Mouse (Mus musculus) cerebellum, adult 11 months (tissue): ENCODE results near the gene Tenm2.

Source experiments
- DNase-seq: peaks from one replicate; pipeline ENCODE4 v3.0.0; 2022

The Tenm2 gene

GRCm38 (mm10) chr11:36169738-36170137 lies 1066.0 kb downstream of the Tenm2 start:
- no peak for DNase-seq

DNA sequence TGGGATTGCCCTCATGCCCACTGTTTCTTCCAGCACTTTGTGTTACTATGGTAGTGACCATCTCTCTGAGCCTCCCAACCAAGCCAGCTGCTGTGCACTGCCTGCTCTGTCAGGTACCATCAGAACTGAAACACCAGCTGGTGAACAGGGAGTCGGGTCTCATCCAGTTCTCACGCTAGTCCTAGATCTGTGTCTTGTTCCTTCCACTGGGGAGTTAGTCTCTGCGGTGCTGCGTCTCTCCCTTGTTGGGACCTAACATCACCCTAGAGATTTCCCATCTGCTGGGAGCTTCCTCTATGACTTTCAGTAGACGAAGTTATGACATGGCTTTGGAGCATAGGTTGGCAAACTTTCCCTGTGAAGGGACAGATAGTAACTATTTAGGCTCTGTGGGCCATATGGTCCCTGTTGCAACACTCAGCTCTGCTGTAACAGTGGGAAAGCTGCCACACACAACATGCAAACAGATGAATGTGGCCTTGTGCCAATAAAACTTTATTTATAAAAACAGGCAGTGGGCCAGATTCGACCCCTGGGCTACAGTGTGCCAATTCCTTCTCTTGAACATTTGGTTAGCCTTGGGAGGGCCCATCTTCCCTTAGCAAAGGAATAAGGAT lies 1066.7 kb downstream of the Tenm2 start:
- no peak for DNase-seq

GRCm38 (mm10) chr11:36167766-36168318 lies 1067.9 kb downstream of the Tenm2 start:
- no peak for DNase-seq

DNA sequence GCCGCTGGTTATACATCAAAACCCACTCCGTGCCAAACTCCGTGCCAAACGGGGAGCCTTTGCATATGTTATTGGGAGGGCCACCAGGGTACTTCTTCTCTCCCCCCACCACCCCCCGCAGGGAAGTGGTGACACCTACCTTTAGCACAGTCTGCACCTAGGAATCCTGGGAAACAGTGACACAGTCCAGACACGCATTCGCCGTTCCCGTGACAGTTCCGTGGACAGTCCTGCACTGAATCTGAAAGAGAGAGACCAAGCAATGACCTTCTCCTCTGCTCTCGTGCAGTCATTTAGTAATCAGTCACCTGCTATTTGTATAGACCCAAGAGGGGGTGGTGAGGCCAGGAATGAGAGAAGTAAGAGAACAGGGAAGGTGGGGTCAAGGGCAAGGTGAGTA lies 1072.2 kb downstream of the Tenm2 start:
- no peak for DNase-seq

- DNase-seq: no peak
Observed at GRCm38 (mm10) chr11:36161765-36162321, 1073.9 kb downstream of the Tenm2 start.

- no peak for DNase-seq
Observed at GRCm38 (mm10) chr11:36153450-36153849, 1082.3 kb downstream of the Tenm2 start.

DNA sequence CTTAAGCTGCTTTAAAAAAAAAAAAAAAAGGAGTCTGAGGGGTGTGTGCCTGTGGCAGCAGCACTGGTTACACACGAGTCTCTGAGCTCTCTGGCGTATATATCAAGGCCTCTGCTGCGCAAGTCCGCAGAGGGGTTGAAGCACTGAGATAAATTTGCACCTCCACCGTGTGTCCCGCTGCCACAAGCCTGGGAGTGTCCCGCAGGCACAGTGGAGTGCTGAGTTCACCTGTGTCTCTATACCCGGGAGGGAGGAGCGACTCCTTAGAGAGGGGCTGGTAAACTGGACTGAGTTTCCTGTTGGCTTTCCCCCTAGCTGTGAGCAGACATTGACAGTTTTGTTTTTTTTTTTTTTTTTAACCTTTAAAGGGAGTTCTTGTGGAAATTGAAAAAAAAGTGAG lies 1082.8 kb downstream of the Tenm2 start:
- DNase-seq: no peak

DNA sequence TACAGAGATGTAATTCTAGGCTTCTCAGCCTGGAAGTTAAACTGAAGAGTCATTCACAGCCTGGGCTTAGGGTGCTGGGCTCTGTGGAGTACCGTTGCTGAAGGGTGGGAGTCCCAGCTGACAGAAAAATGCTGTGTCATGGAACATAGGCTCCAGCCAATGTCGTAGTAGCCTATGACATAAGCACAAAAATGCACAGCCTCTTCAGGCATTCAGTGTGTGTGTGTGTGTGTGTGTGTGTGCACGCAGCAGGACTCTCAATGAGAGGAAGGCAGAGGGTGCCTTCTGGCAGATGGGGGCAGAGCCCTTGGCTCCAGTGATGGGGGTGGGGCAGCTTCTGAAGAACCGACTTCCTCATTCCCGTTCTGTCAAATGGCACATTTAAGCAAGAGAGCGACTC lies 1083.5 kb downstream of the Tenm2 start:
- no peak for DNase-seq

DNA sequence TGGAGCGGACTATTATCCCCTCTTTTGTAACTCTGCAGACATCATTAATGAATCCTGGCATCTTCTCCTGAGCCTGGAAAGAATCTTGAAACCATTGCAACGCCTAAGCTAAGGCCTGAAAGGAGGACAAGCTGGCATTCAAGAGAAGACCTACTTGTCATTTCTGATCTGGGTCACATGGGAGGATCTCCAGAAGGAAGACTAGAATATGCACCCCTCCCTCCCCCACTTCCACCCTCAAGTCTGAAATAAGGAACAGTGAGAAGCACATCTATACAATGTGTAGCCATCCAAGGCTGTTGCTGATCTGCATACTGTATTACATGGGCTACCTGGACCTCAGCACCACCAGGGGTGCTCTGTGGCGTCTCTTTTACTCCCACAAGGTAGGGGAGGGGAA lies 1086.7 kb downstream of the Tenm2 start:
- no peak for DNase-seq

- DNase-seq: no peak
Observed at GRCm38 (mm10) chr11:36145057-36145456, 1090.7 kb downstream of the Tenm2 start.

DNA sequence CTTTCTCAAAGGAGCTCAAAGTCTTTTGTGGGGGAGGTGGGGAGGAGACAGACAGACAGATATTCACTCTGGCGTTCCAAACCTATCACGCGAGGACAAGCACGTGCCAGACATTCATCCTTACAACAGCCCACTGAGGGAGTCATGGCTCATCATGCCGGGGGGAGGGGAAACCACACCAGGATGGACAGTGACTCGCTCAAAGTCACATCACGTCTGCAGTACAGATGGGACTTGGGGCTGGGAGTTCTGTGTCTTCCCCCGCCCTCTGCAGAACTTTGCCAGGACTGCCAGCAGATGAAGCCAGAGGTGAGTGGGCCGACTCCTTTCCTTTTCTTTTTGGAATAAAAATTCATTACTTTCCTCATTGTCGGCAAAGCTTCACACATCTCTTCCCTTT lies 1095.4 kb downstream of the Tenm2 start:
- no peak for DNase-seq

GRCm38 (mm10) chr11:36139521-36139920 lies 1096.2 kb downstream of the Tenm2 start:
- no peak for DNase-seq

- DNase-seq: peak; percentile 15
Observed at GRCm38 (mm10) chr11:36137840-36138239, 1097.9 kb downstream of the Tenm2 start.

DNA sequence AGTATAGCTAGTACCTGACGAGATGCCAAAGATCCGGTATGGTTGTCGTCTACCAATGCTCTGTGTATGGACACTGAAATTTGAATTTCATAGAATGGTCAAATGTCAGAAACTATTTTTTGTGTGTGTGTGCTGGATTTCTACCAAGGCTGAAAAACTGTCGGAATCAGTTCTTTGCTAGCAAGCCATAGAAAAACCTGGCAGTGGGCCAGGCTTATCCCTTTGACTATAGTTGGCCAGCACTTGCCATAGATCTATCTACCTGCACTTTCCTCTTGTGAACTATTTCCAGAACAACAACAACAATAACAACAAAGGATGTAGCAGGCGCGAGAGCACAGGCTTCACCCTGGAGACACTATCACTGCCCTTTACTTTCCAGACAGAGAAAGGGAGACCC lies 1098.5 kb downstream of the Tenm2 start:
- no peak for DNase-seq

- no peak for DNase-seq
Observed at GRCm38 (mm10) chr11:36134645-36135044, 1101.1 kb downstream of the Tenm2 start.

DNA sequence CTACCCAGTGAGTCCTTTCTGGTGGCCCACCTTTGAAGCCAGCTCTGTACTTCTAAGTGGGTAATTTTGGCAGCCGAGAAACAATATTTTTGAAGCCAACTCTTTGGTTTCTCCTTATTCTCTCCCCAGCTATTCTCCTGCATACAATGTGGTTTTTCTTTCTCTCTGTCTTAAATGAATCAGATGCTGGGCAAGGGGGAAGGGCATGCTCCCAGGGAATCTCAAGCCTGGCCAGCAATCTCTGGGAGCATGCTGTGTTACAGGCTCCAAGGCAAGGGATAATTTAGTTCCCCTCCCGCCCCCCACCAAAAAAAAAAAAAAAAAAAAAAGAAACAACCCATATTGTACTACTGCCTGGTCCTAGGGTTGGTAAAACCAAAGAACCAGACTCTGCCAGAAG lies 1112.5 kb downstream of the Tenm2 start:
- no peak for DNase-seq

DNA sequence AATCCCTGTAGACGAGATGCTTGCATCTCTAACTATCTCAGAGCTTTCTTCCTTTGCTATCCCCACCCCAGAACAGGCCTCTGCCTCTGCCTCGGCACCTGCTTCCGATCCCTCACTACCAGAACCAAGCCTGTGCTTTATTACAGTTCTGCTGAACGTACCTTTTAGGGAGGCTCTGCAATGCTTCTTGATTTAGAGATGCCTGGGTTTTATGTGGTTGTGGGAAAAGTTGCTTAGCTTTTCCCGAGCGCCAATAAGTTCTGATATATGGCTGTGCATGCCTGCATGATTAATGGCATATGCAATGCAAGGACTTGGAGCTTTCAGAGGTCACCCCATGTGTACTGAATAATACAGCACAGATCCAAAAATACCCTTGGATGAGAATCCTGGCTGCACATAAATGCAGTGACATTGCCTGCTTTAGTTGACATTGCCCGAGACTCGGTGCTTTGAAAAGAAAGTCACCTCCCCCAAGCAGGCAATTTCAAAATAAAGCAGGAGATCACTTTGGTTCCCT lies 1114.3 kb downstream of the Tenm2 start:
- no peak for DNase-seq

DNA sequence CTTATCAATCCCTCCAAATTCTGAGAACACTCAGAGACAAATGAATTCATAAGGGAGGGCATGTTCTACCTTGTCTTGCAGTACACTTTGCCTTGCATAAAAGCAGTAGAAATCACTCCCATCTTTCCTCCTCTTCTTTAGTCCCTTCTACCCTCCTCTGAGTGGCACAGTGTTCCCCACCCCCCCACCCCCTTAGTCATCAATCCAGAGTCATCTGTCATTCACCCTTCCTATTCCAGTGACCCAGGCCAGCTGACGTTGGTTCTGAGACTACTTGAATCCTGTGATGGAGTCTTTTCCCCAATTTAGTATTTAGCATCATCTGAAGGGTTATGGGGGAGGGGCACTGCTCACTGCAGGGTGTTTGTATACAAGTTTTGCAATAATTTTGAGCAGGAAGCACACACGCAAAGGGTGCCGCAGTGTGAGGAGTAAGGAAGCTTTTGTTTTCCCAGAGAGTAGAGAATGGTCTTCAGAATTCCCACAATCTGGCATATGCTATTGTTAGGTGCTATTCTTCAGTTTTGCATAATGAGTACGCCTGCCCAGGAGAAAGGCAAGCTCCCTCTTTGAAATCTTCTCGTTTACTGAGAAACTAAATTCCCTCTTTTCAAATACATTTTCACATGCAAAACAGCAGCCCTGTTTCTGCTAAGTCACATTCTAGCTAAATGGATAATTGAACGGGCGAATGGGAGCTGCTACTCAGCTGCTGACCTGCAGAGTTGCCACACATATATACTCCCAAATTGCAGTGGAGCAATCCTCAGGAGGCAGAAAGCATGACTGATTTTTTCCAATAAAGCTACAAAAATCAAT lies 1115.0 kb downstream of the Tenm2 start:
- DNase-seq: no peak

- no peak for DNase-seq
Observed at GRCm38 (mm10) chr11:36113326-36113725, 1122.4 kb downstream of the Tenm2 start.

DNA sequence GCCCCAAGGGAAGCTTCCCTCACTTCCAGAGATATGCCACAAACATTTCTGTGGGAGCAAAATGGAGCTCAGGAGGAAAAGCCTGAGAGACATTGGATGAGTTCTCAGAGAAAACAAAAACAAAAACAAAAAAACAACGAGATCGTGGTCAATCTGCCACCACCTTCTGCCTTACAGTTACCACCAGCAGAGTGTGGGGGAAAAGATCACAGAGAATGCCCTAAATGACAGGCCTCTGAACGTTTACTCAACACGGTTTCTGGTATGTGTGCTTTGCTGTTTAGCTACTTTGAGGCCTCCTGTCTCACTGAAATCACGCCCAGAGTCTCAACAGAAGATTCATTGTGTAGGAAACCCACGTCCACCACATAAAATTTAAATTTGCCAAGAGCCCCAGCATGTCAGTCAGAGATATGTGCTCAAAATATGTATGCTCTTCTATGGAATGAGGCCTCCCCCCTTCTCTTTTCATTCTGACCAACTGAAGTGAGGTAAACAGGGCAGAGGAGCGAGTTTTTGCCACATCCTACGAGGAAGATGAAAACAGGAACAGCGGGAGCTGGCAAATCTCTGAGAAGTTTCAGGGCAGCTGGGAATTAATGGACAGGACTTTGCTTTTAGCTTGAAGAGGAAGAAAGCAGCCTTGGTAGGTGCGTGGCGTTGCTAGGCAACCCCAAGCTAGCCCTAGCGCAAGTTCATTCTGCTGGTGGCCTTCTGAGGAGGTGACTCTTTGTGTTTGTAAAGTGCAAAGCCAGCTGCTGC lies 1126.6 kb downstream of the Tenm2 start:
- no peak for DNase-seq

DNA sequence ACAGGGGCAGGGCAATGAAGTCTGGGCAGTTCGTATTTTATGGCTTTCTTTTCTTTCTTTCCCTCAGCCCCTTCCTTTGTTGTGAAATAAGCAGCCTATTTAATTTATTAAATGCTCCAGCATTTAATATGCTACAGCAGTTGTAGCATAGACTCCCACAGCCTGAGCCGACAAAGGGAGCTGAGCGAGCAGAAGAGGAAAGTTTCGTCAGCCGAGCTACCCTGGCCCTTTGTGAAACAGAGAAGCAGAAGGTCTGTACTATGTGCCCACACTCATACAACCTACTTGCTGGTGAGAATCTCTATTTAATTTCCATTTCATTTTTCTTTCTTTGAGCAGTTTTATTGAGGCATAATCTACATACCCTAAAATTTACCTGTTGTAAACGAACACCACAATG lies 1127.9 kb downstream of the Tenm2 start:
- no peak for DNase-seq

DNA sequence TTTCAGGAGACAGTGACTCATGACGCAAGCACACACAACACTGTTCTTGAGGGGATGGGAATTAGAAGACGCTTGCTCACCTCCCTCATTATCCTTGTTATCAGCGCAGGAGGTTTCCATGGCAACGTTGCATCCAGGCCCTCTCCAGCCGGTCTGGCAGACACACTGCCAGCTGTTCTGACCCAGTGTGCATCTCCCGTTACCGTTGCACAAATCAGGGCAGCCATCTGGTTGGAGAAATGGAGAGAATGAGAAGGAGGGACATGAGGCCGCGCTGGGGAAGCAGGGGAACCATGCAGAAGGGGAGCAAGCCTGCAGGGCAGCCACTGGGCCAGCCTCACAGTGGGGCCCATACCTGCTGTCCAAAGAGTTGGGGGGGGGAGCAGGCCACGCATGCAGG lies 1129.1 kb downstream of the Tenm2 start:
- no peak for DNase-seq

DNA sequence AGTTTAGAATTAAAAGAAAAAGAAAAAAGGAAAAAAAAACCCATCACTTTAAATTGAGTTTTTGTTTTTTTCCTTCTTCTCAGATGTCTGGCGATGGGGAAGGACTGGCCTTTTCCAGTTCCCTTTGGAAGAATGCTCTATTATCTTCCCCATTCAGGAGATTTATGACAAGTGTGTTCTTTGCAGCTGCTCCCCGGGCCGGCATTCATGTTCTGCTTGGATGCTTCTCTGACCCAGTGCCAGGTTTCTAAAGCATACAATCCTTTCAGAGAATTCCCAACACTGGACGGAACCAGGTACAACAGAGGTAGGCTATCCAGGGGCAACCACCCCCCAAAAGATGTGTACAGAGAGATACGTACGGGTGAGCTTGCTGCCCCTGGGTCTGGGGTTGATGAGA lies 1132.2 kb downstream of the Tenm2 start:
- no peak for DNase-seq
